Comparison of ENCODE assay signal across 11 mouse cellular contexts in the genomic region with DNA sequence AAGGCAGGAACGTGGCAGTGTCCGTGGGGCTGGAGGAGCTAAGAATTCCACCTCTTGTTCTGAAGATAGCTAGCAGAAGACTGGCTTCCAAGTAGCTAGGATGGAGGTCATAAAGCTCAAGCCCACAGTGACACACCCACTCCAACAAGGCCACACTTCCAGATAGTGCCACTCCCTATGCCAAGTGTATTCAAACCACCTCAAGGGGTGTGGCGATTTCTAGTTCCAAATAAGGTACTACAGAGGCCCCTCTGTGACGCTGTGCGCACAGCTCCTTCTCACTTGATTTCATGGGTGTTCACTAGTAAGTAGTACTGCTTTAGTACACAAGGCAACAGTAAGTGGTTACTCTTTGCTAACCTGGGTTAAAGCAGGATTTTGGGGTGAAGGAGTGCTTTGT.
DNase-seq lines count a peak whose midpoint lies in the region; ATAC-seq and TF ChIP-seq lines count a peak whose summit lies in the region.
"Had no signal": no experiment of that assay in that cellular context is flagged by ENCODE, and none has a peak within 500 bp of the region (broad histone marks: within the 10 kb centered on the region; RNA-seq: fewer than 3 reads in every experiment).

No protein-coding gene starts in this region.

- peaks cover 22% of the 10 kb centered on the region for H3K4me1 ChIP-seq in hindbrain, embryonic 13.5 days (replicated peaks)
- H3K4me1 ChIP-seq in hindbrain, embryonic 11.5 days (replicated peaks; ENCODE audit: control insufficient read depth, insufficient read depth, low read length): no peaks in the 10 kb centered on the region
- peaks cover 13 to 47% of the 10 kb centered on the region in 2 experiments for H3K4me1 ChIP-seq in MEL (ENCODE audit: control insufficient read depth in 1 of 2, insufficient read depth in 2 of 2, low read length in 2 of 2)
- peaks cover 14% of the 10 kb centered on the region for H3K4me1 ChIP-seq in intestine, embryonic 14.5 days (replicated peaks; ENCODE audit: control insufficient read depth, insufficient read depth, low read length)
- peaks cover 15% of the 10 kb centered on the region; the same call in 1 of the 2 replicates for H3K4me1 ChIP-seq in neural tube, embryonic 15.5 days

- H3K27me3 ChIP-seq in hindbrain, embryonic 13.5 days: no peaks in the 10 kb centered on the region
- H3K27me3 ChIP-seq in hindbrain, embryonic 11.5 days (ENCODE audit: control insufficient read depth, insufficient read depth, low read length): no peaks in the 10 kb centered on the region
- H3K27me3 ChIP-seq in MEL (ENCODE audit: control insufficient read depth in 1 of 2, insufficient read depth in 2 of 2, low read length in 2 of 2): no peaks in the 10 kb centered on the region
- no peaks in the 10 kb centered on the region for H3K27me3 ChIP-seq in intestine, embryonic 14.5 days (replicated peaks; ENCODE audit: control insufficient read depth, insufficient read depth, low read length)
- H3K27me3 ChIP-seq in neural tube, embryonic 15.5 days (replicated peaks): no peaks in the 10 kb centered on the region

- H3K4me2 ChIP-seq in hindbrain, embryonic 13.5 days: no peak overlapping the region
- H3K4me2 ChIP-seq in hindbrain, embryonic 11.5 days (replicated peaks; ENCODE audit: low read depth, low read length): no peak overlapping the region
- no peak overlapping the region for H3K4me2 ChIP-seq in intestine, embryonic 14.5 days (ENCODE audit: low read length)
- no peak overlapping the region for H3K4me2 ChIP-seq in neural tube, embryonic 15.5 days

- 98% methylated on average over 5 of the region's 5 CpGs for WGBS in hindbrain, embryonic 13.5 days
- WGBS in hindbrain, embryonic 11.5 days: 90% methylated on average over 5 of the region's 5 CpGs
- WGBS in intestine, embryonic 14.5 days: 77% methylated on average over 5 of the region's 5 CpGs
- 92% methylated on average over 5 of the region's 5 CpGs for WGBS in neural tube, embryonic 15.5 days

- no peak overlapping the region for H3K9ac ChIP-seq in hindbrain, embryonic 13.5 days
- no peak overlapping the region for H3K9ac ChIP-seq in hindbrain, embryonic 11.5 days (ENCODE audit: low read depth, low read length)
- H3K9ac ChIP-seq in MEL (ENCODE audit: control insufficient read depth, low read depth, low read length, poor library complexity, severe bottlenecking): no peak overlapping the region
- no peak overlapping the region for H3K9ac ChIP-seq in intestine, embryonic 14.5 days (ENCODE audit: low read length)
- H3K9ac ChIP-seq in neural tube, embryonic 15.5 days (replicated peaks): no peak overlapping the region

- H3K9me3 ChIP-seq in hindbrain, embryonic 13.5 days: no peaks in the 10 kb centered on the region
- no peaks in the 10 kb centered on the region for H3K9me3 ChIP-seq in hindbrain, embryonic 11.5 days (ENCODE audit: control insufficient read depth, low read length)
- no peaks in the 10 kb centered on the region for H3K9me3 ChIP-seq in MEL (replicated peaks; ENCODE audit: insufficient read depth, low read length)
- no peaks in the 10 kb centered on the region for H3K9me3 ChIP-seq in intestine, embryonic 14.5 days (ENCODE audit: control insufficient read depth, low read length)
- H3K9me3 ChIP-seq in neural tube, embryonic 15.5 days (replicated peaks): no peaks in the 10 kb centered on the region

- no peak for TF ChIP-seq EP300 in MEL (IDR thresholded peaks at IDR 0.05; ENCODE audit: low read depth in 1 of 2, low read length in 2 of 2)

- no peak for DNase-seq in hindbrain, embryonic 11.5 days (ENCODE audit: low spot score)
- peak; percentile 54 for DNase-seq in MEL (ENCODE audit: low read depth, low spot score)
- DNase-seq in intestine, embryonic 14.5 days (ENCODE audit: low spot score): peak; percentile 59
- no peak for DNase-seq in frontal cortex, postnatal 10 days (ENCODE audit: low spot score in 2 of 2)
- DNase-seq in right cerebral cortex, postnatal 36 days (ENCODE audit: low spot score in 2 of 2): no peak
- DNase-seq: adrenal gland, postnatal 10 days; embryo, embryonic 11 days had no signal

- no peak for TF ChIP-seq POLR2A in MEL (IDR thresholded peaks at IDR 0.05; ENCODE audit: control insufficient read depth in 1 of 2, insufficient read depth in 1 of 2, low read depth in 1 of 2, low read length in 2 of 2, poor library complexity in 1 of 2)

- TF ChIP-seq CTCF in MEL (IDR thresholded peaks at IDR 0.05 in 2 of 3, conservative IDR thresholded peaks at IDR 0.05 in 1 of 3; ENCODE audit: control insufficient read depth in 1 of 3, insufficient read depth in 1 of 3, low read depth in 2 of 3, low read length in 3 of 3, poor library complexity in 1 of 3, severe bottlenecking in 1 of 3): no peak

- peaks cover 9% of the 10 kb centered on the region for H3K36me3 ChIP-seq in hindbrain, embryonic 13.5 days
- H3K36me3 ChIP-seq in hindbrain, embryonic 11.5 days (ENCODE audit: control insufficient read depth, insufficient read depth, low read length): no peaks in the 10 kb centered on the region
- peaks cover 0 to 52% of the 10 kb centered on the region in 2 experiments; a peak in 2 of 4 replicates for H3K36me3 ChIP-seq in MEL (ENCODE audit: control insufficient read depth in 1 of 2, insufficient read depth in 2 of 2, low read length in 2 of 2)
- peaks cover 18% of the 10 kb centered on the region for H3K36me3 ChIP-seq in intestine, embryonic 14.5 days (ENCODE audit: control insufficient read depth, insufficient read depth, low read length)
- peaks cover 5% of the 10 kb centered on the region; the same call in 1 of the 2 replicates for H3K36me3 ChIP-seq in neural tube, embryonic 15.5 days

- 0 out of 2 replicates have a peak overlapping the region, but pooled peaks have one; percentile 23 for H3K27ac ChIP-seq in hindbrain, embryonic 13.5 days
- no peak overlapping the region for H3K27ac ChIP-seq in hindbrain, embryonic 11.5 days (ENCODE audit: low read depth, low read length)
- H3K27ac ChIP-seq in MEL (ENCODE audit: control insufficient read depth, low read depth, low read length): peak overlapping the region; percentile 15
- no peak overlapping the region for H3K27ac ChIP-seq in intestine, embryonic 14.5 days (ENCODE audit: low read depth)
- no peak overlapping the region for H3K27ac ChIP-seq in neural tube, embryonic 15.5 days (replicated peaks)

- ATAC-seq in hindbrain, embryonic 13.5 days (ENCODE audit: low FRiP score): no peak
- no peak for ATAC-seq in hindbrain, embryonic 11.5 days (ENCODE audit: low FRiP score)
- ATAC-seq in intestine, embryonic 14.5 days (replicated peaks; ENCODE audit: low FRiP score, low TSS enrichment, low read depth): peak; percentile 85
- ATAC-seq in megakaryocyte, adult 5-6 weeks (ENCODE audit: poor library complexity, severe bottlenecking): peak; percentile 45; the same call in 1 of the 2 replicates
- ATAC-seq in neural tube, embryonic 15.5 days (ENCODE audit: low FRiP score): no peak
- ATAC-seq: forebrain, embryonic 16.5 days had no signal

- TF ChIP-seq RAD21 in MEL (IDR thresholded peaks at IDR 0.05; ENCODE audit: low read depth, low read length): no peak

- no peak overlapping the region for H3K4me3 ChIP-seq in hindbrain, embryonic 13.5 days
- H3K4me3 ChIP-seq in hindbrain, embryonic 11.5 days (ENCODE audit: low read depth, low read length): no peak overlapping the region
- no peak overlapping the region for H3K4me3 ChIP-seq in MEL (ENCODE audit: control insufficient read depth in 1 of 2, insufficient read depth in 1 of 2, low read depth in 2 of 2, low read length in 2 of 2)
- no peak overlapping the region for H3K4me3 ChIP-seq in intestine, embryonic 14.5 days (ENCODE audit: low read depth, low read length)
- H3K4me3 ChIP-seq in neural tube, embryonic 15.5 days (replicated peaks): no peak overlapping the region

- no peaks in the 10 kb centered on the region for H3K79me2 ChIP-seq in MEL (ENCODE audit: control insufficient read depth, insufficient read depth, low read length, poor library complexity)

TF ChIP-seq in MEL, 35 proteins besides CTCF, POLR2A, EP300 and RAD21:
- TF ChIP-seq SIN3A (IDR thresholded peaks at IDR 0.05; ENCODE audit: low read length) (peak; percentile 16; the same call in 1 of the 2 replicates), CHD1 (IDR thresholded peaks at IDR 0.05; ENCODE audit: low read depth, low read length) (no peak)
TF ChIP-seq in MEL: peak in this region for 1.

Comparison
In these comparisons a context has a peak if more than half of its experiments do, and no peak if none do; other contexts are left out.
1. H3K27ac ChIP-seq: peak in hindbrain, embryonic 13.5 days (single experiment) and MEL (single experiment); none in hindbrain, embryonic 11.5 days (single experiment), intestine, embryonic 14.5 days (single experiment) and neural tube, embryonic 15.5 days (single experiment).
2. ATAC-seq: peak in intestine, embryonic 14.5 days (single experiment) and megakaryocyte, adult 5-6 weeks (single experiment); none in hindbrain, embryonic 13.5 days (single experiment), hindbrain, embryonic 11.5 days (single experiment) and neural tube, embryonic 15.5 days (single experiment).
3. DNase-seq: peak in MEL (single experiment) and intestine, embryonic 14.5 days (single experiment); none in hindbrain, embryonic 11.5 days (single experiment), frontal cortex, postnatal 10 days (0 of 2) and right cerebral cortex, postnatal 36 days (0 of 2).